Mouse (Mus musculus): Measurements from ENCODE around the gene Olfr270. TPM values are rescaled to one million over a fixed set of nuclear protein-coding genes. Genes with fewer than 3 reads are reported as not detected.

Gene Olfr270
- polyA plus RNA-seq (2021): not detected

GRCm38 (mm10) chr4:52964247-52964646 lies at the start of gene Olfr270:
Gene Olfr270, plus strand, starts transcription at chr4:52964547.
- no peak for TF ChIP-seq CTCF (IDR thresholded peaks at IDR 0.05)
- peaks cover 12% of the 10 kb centered on the region for H3K27me3 ChIP-seq
- POLR2A ChIA-PET: no interaction called here
- ATAC-seq (no peak), DNase-seq (ENCODE audit: low read depth, low spot score) (no peak)
- CTCF ChIA-PET: no interaction called here
- in situ Hi-C loops (cut with MboI; ENCODE audit: low pct_unique_long_range_greater_than_20kb): no loop called here

- no peak for TF ChIP-seq CTCF (IDR thresholded peaks at IDR 0.05)
- CTCF ChIA-PET: no interaction called here
- H3K27me3 ChIP-seq: peaks cover under 1% of the 10 kb centered on the region
- in situ Hi-C loops (cut with MboI; ENCODE audit: low pct_unique_long_range_greater_than_20kb): no loop called here
- DNase-seq (ENCODE audit: low read depth, low spot score): no peak
- POLR2A ChIA-PET: no interaction called here
- ATAC-seq: no peak
Measured at GRCm38 (mm10) chr4:52916659-52917310, 47.6 kb upstream of the Olfr270 start.

GRCm38 (mm10) chr4:52917311-52917688 lies 47.0 kb upstream of the Olfr270 start:
- DNase-seq (ENCODE audit: low read depth, low spot score) (no peak), ATAC-seq (no peak)
- H3K27me3 ChIP-seq: peaks cover 5% of the 10 kb centered on the region
- no peak for TF ChIP-seq CTCF (IDR thresholded peaks at IDR 0.05)
- in situ Hi-C loops (cut with MboI; ENCODE audit: low pct_unique_long_range_greater_than_20kb): no loop called here
- POLR2A ChIA-PET: no interaction called here
- CTCF ChIA-PET: no interaction called here

- ChIA-PET CTCF (no interaction called here), POLR2A (no interaction called here)
- H3K27me3 ChIP-seq: peaks cover 6% of the 10 kb centered on the region
- ATAC-seq: no peak
- in situ Hi-C loops (cut with MboI; ENCODE audit: low pct_unique_long_range_greater_than_20kb): no loop called here
- DNase-seq (ENCODE audit: low read depth, low spot score): no peak
- no peak for TF ChIP-seq CTCF (IDR thresholded peaks at IDR 0.05)
Measured at GRCm38 (mm10) chr4:52919078-52919477, 45.3 kb upstream of the Olfr270 start, which contains the start of gene Olfr272. Gene Olfr272, minus strand, starts transcription at chr4:52919178.

GRCm38 (mm10) chr4:52930480-52930879 lies 33.9 kb upstream of the Olfr270 start:
- no peak for TF ChIP-seq CTCF (IDR thresholded peaks at IDR 0.05)
- in situ Hi-C loops (cut with MboI; ENCODE audit: low pct_unique_long_range_greater_than_20kb): no loop called here
- H3K27me3 ChIP-seq: peaks cover 6% of the 10 kb centered on the region
- POLR2A ChIA-PET: no interaction called here
- ATAC-seq (no peak), DNase-seq (ENCODE audit: low read depth, low spot score) (no peak)
- CTCF ChIA-PET: no interaction called here

- POLR2A ChIA-PET: no interaction called here
- DNase-seq (ENCODE audit: low read depth, low spot score) (no peak), ATAC-seq (no peak)
- in situ Hi-C loops (cut with MboI; ENCODE audit: low pct_unique_long_range_greater_than_20kb): no loop called here
- H3K27me3 ChIP-seq: peaks cover 2% of the 10 kb centered on the region
- CTCF ChIA-PET: no interaction called here
- TF ChIP-seq CTCF (IDR thresholded peaks at IDR 0.05): no peak
Measured at GRCm38 (mm10) chr4:52946665-52947064, 17.7 kb upstream of the Olfr270 start.

- ATAC-seq (no peak), DNase-seq (ENCODE audit: low read depth, low spot score) (no peak)
- TF ChIP-seq CTCF (IDR thresholded peaks at IDR 0.05): no peak
- H3K27me3 ChIP-seq: peaks cover 2% of the 10 kb centered on the region
- ChIA-PET POLR2A (no interaction called here), CTCF (interaction anchor here (1.1 kb wide), 1 partner anchor 300 kb away, joined by 3 read pairs; no protein-coding TSS in a partner anchor)
- in situ Hi-C loops (cut with MboI; ENCODE audit: low pct_unique_long_range_greater_than_20kb): no loop called here
Measured at GRCm38 (mm10) chr4:52949005-52949404, 15.3 kb upstream of the Olfr270 start.

- TF ChIP-seq CTCF (IDR thresholded peaks at IDR 0.05): peak; percentile 41
- in situ Hi-C loops (cut with MboI; ENCODE audit: low pct_unique_long_range_greater_than_20kb): no loop called here
- peaks cover 6% of the 10 kb centered on the region for H3K27me3 ChIP-seq
- ATAC-seq: no peak
- POLR2A ChIA-PET: no interaction called here
- DNase-seq (ENCODE audit: low read depth, low spot score): no peak
- CTCF ChIA-PET: no interaction called here
Measured at GRCm38 (mm10) chr4:52958693-52959092, 5.7 kb upstream of the Olfr270 start.

GRCm38 (mm10) chr4:52985216-52985615 lies 20.9 kb downstream of the Olfr270 start:
- in situ Hi-C loops (cut with MboI; ENCODE audit: low pct_unique_long_range_greater_than_20kb): no loop called here
- ATAC-seq (no peak), DNase-seq (ENCODE audit: low read depth, low spot score) (no peak)
- no peak for TF ChIP-seq CTCF (IDR thresholded peaks at IDR 0.05)
- CTCF ChIA-PET: no interaction called here
- H3K27me3 ChIP-seq: peaks cover 20% of the 10 kb centered on the region
- POLR2A ChIA-PET: no interaction called here

GRCm38 (mm10) chr4:52986266-52986665 lies 21.9 kb downstream of the Olfr270 start:
- POLR2A ChIA-PET: no interaction called here
- CTCF ChIA-PET: no interaction called here
- no peak for TF ChIP-seq CTCF (IDR thresholded peaks at IDR 0.05)
- in situ Hi-C loops (cut with MboI; ENCODE audit: low pct_unique_long_range_greater_than_20kb): no loop called here
- ATAC-seq (no peak), DNase-seq (ENCODE audit: low read depth, low spot score) (no peak)
- H3K27me3 ChIP-seq: peaks cover 17% of the 10 kb centered on the region

- peaks cover 14% of the 10 kb centered on the region for H3K27me3 ChIP-seq
- ChIA-PET POLR2A (no interaction called here), CTCF (no interaction called here)
- in situ Hi-C loops (cut with MboI; ENCODE audit: low pct_unique_long_range_greater_than_20kb): no loop called here
- DNase-seq (ENCODE audit: low read depth, low spot score) (no peak), ATAC-seq (no peak)
- no peak for TF ChIP-seq CTCF (IDR thresholded peaks at IDR 0.05)
Measured at GRCm38 (mm10) chr4:52989248-52989647, 24.9 kb downstream of the Olfr270 start, which contains the start of gene Nipsnap3a. Gene Nipsnap3a, plus strand, starts transcription at chr4:52989272.

- CTCF ChIA-PET: interaction anchor here (1.6 kb wide), 1 partner anchor 10 kb away, joined by 5 read pairs; no protein-coding TSS in a partner anchor
Measured at GRCm38 (mm10) chr4:52999449-52999848, 35.1 kb downstream of the Olfr270 start.

More at GRCm38 (mm10) chr4:52999449-52999848, 35.1 kb downstream of the Olfr270 start:
- DNase-seq (ENCODE audit: low read depth, low spot score): no peak
- H3K27me3 ChIP-seq: peaks cover 12% of the 10 kb centered on the region
- no peak for ATAC-seq
- POLR2A ChIA-PET: no interaction called here
- TF ChIP-seq CTCF (IDR thresholded peaks at IDR 0.05): no peak
- in situ Hi-C loops (cut with MboI; ENCODE audit: low pct_unique_long_range_greater_than_20kb): no loop called here

All from Patski (cell line).